Mouse (Mus musculus) embryo, embryonic 10.5 days (tissue): ENCODE measurements around the gene Cpxm1.

Experiments
- DNase-seq: peaks from one replicate; pipeline ENCODE4 v3.0.0-alpha.2; 2015; ENCODE audit warnings: low spot score

Cpxm1 gene

GRCm38 (mm10) chr2:130397186-130397985, at the start of gene Cpxm1:
Cpxm1 (minus strand) TSS chr2:130397574.
- peak; percentile 80 for DNase-seq

GRCm38 (mm10) chr2:130442162-130442561, 44.8 kb upstream of the Cpxm1 start:
- DNase-seq, result no peak

- DNase-seq, result no peak
Observed at GRCm38 (mm10) chr2:130439840-130440480, 42.6 kb upstream of the Cpxm1 start.

GRCm38 (mm10) chr2:130438861-130439260, 41.5 kb upstream of the Cpxm1 start:
- DNase-seq, result no peak

GRCm38 (mm10) chr2:130436769-130437168, 39.4 kb upstream of the Cpxm1 start:
- DNase-seq, result no peak

- peak; percentile 79 for DNase-seq
Observed at GRCm38 (mm10) chr2:130433152-130433551, 35.8 kb upstream of the Cpxm1 start.

DNA sequence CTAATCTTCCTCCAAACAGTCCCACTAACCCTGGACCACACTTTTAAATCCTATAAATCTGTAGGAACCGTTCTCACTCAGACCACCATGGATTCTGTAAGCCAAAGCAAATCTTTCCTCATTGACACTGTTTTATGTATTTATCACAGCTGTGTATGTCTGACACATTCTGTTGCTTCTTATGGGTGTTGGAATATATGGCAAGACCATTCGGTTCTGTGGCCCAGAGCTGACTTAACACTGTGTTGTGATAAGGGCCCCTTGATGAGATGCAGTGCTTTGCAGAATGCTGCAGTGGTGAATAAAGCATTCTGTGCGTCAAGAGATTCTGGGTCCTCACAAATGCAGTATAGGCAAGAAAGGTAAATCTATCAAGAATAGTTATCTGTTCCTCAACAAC, 34.8 kb upstream of the Cpxm1 start:
- DNase-seq, result no peak

- DNase-seq, result no peak
Observed at GRCm38 (mm10) chr2:130430484-130430883, 33.1 kb upstream of the Cpxm1 start.

DNA sequence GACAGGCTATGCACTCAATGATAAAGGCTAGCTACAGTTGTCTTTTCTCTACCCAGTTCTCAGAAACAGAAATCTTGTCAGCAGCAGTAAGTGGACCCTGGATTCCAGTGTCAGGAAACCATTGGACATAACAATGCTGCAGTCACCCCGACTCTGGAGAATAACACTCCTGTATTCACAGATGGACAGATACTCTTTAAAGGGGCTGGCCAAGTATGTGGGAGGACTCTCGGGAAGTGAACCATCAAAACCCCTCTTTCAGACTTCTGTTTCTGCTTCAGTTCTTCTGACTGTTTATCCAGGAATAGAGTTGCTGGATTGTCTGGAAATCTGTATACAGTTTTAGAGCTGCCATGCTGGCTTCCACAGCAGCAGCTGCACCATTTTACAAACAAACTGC, 32.5 kb upstream of the Cpxm1 start:
- no peak for DNase-seq

- peak; percentile 7 for DNase-seq
Observed at GRCm38 (mm10) chr2:130425112-130425511, 27.7 kb upstream of the Cpxm1 start.

DNA sequence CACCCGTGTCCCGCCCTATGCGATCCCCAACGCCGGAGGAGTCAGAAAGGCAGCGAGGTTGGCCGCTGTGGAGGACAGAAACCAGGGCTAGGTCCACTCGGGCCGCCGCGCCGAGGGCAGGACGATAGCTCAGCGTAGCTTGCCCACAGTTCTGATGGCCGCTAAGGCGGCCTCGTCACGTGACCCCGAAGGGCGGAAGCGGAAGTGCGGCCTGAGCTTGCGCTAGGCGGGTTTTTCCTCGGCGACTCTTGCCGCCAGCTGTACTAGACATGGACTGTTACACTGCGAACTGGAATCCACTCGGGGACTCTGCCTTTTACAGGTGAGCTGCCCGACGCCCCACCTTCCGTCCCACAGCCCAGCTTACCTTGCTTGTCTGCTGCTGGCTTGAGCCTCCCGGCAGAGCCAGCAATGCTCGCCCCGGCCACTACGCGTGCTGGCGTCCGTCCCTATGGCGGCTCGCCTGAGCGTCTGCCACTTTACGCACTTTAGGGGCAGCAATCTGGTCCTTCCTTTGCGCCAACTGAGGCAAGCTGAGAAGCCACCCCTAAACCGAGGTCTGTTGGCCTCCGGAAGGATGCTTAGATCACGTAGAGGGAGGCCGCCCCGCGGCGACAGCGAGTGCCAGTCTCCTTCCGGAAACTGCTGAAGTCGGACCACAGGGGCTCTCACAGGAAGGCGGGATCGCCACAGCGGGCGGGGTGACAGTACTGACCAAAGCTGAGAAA, 26.9 kb upstream of the Cpxm1 start, which contains the start of the genes Vps16 and Pced1a:
TSS of gene Vps16 (plus strand) at position 214 of the 728 bp plus-strand sequence.
TSS of gene Pced1a (minus strand) at position 576 of the 728 bp plus-strand sequence.
- DNase-seq, result peak; percentile 96

DNA sequence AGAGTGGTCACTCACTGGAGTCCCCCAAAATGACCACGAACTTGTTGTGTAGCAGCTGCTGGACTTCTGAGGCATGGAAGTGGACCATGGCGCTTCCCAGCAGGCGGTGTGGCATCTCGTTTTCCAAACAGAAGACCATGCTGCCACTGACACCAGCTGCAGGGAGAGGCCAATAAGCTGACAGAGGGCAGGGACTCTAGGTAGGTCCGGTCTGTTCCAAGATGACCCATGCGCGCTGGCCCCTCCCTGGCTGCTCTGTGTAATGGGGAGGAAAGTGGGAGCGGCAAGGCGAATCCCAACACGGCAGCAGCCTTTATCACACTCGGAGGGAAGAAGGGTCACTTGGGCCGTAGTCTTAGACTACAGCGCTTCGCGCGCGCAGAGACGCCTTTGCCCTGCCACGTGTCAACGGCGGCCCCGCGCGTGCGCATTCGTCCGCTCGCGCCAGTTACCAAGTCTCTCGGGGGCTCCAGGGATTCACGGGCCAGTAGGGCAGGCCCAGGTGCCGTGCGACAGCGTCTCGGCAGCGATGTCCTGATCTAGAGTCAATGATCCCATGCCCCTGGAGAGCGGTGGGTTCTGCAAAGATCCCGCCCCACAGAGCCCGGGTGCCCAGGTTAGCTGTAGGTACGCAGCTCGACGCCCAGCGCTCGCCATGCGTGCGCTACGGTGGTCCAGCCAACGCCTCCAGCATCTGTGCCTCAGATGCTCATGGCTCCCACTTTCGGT, 26.2 kb upstream of the Cpxm1 start:
- peak; percentile 84 for DNase-seq

GRCm38 (mm10) chr2:130421781-130422620, 24.6 kb upstream of the Cpxm1 start:
- no peak for DNase-seq

GRCm38 (mm10) chr2:130414094-130414856, 16.9 kb upstream of the Cpxm1 start:
- DNase-seq, result no peak

- no peak for DNase-seq
Observed at GRCm38 (mm10) chr2:130412775-130413174, 15.4 kb upstream of the Cpxm1 start.

GRCm38 (mm10) chr2:130411558-130412495, 14.5 kb upstream of the Cpxm1 start:
- peak; percentile 93 for DNase-seq

GRCm38 (mm10) chr2:130408194-130408593, 10.8 kb upstream of the Cpxm1 start:
- peak; percentile 70 for DNase-seq

- DNase-seq, result no peak
Observed at GRCm38 (mm10) chr2:130406178-130406577, 8.8 kb upstream of the Cpxm1 start, which contains the start of gene Tmem239. Tmem239 (plus strand) TSS chr2:130406478.

DNA sequence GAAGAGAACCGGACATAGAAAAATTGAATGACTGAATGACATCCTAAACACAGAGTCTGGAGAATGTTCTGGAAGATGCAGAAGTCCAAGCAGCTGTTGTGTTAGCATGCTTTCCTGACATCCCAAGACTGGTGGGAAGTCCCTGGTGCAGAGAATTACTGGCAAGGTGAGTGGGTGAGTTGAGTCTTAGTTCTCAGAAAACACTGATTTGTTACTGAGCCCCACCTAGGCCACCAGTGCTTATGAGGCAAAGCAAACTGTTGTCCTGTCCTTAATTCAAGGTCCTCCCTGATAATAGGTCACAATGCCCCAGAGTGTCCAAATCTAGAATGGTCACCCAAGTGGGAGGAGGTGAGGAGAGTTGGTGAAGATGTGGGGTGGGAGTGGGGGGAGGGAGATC, 7.6 kb upstream of the Cpxm1 start, which contains the start of the genes Gm28372 and 1700020A23Rik:
TSS of gene Gm28372 (plus strand) at position 301 of the 400 bp plus-strand sequence.
TSS of gene 1700020A23Rik (plus strand) at position 321 of the 400 bp plus-strand sequence.
- DNase-seq, result no peak
